Mouse (Mus musculus): ENCODE measurements around the gene Slc38a9.

DNA sequence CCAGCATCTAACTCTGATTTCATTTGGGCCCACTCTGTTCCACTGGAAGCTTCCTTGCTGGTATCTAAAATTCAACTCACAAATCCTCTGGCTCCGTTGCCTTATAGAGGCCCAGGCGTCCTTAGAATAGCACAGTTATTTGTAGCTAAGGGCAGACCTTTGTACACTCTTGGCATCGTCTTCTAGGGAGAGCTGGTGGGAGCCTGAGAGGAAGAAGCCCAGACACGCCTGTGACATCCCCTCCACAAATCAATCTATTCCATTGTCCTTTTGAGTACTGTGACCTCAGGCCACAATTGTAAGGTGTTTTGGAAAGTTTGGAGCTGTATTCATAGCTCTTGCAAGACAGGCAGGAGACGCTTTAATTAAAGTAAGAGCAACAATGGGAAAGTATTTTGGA, 104.0 kb downstream of the Slc38a9 start:
- no peak for TF ChIP-seq HCFC1 (IDR thresholded peaks at IDR 0.05; ENCODE audit: borderline replicate concordance, insufficient read depth, low read length)
- no peak for TF ChIP-seq ZNF384 (IDR thresholded peaks at IDR 0.05; ENCODE audit: low read depth, low read length)
- TF ChIP-seq CHD2 (IDR thresholded peaks at IDR 0.05; ENCODE audit: low read depth, low read length): no peak
- no peak for TF ChIP-seq ZC3H11A (IDR thresholded peaks at IDR 0.05; ENCODE audit: borderline replicate concordance, low read depth, low read length)
